ENCODE assay signal across 8 mouse cellular contexts in the genomic region with DNA sequence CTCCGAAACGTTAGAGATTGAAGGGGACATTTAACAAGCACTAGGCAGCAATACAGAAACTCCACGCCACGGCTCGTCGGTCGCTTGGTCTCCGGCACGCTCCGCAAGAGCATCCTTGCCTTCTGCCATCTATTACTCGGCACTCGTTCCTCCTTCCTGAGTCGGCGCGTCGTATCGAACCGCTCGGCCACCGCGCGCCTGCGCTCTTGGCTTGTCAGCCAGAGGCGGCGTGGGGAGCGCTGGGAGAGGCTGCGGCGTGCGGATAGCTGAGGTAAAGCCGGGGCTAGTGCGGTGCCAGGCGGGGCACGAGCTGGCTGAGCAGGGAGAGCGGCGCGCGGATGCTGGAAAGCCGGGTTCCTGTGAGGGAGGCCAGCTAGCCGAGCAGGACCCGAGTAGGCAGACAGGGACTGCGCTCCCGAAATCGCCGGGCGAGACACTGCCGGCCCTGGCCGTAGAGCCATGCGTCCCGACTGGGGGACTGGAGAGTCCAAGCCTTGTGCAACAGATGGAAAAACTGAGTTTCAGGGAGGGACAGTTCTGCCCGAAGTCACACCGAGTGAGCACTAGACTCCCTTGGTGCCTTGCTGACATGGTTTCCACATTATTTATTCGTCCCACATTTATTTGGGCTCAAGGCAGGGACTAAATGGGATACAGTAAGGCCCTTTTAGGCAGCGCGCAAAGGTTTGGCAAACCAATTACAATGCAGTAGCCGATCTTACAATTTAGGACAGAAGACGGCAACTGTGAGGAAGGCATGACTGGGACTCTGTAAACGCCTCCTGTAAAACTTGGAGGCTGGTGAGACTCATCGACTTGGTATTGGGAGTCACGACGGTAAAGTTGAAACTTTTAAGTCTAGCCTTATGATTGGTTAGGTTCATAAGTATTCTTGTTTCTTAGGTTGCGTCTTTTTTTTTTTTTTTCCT. TPM values are rescaled to one million over a fixed set of nuclear protein-coding genes. Genes with fewer than 3 reads are reported as not detected.
DNase-seq lines count a peak whose midpoint lies in the region; ATAC-seq and TF ChIP-seq lines count a peak whose summit lies in the region.

Eif2b3 (plus strand) TSS at position 197 of the 929 bp plus-strand sequence.

- under 1% methylated on average over 61 of the region's 61 CpGs for WGBS in forebrain, embryonic 16.5 days
- WGBS in lung, embryonic 15.5 days, result under 1% methylated on average over 61 of the region's 61 CpGs

- in situ Hi-C loops in ES-E14 (cut with MboI; ENCODE audit: low sequenced_read_pairs in 2 of 2, unreplicated experiment in 2 of 2), result no loop called here

- H3K27me3 ChIP-seq in forebrain, embryonic 16.5 days (replicated peaks; ENCODE audit: control insufficient read depth, insufficient read depth, low read length), result no peaks in the 10 kb centered on the region
- no peaks in the 10 kb centered on the region for H3K27me3 ChIP-seq in lung, embryonic 15.5 days

- peak within 1 kb of the TSS; percentile 77 for H3K4me2 ChIP-seq in forebrain, embryonic 16.5 days (ENCODE audit: low read length)
- peak within 1 kb of the TSS; percentile 67 for H3K4me2 ChIP-seq in lung, embryonic 15.5 days

- peak within 1 kb of the TSS; percentile 94 to 97 for H3K4me3 ChIP-seq in ES-E14 (ENCODE audit: insufficient read depth in 1 of 2, low read depth in 1 of 2, low read length in 2 of 2, poor library complexity in 1 of 2, severe bottlenecking in 1 of 2)
- H3K4me3 ChIP-seq in forebrain, embryonic 16.5 days (replicated peaks; ENCODE audit: low read length), result peak within 1 kb of the TSS; percentile 79
- H3K4me3 ChIP-seq in lung, embryonic 15.5 days, result peak within 1 kb of the TSS; percentile 73

- H3K36me3 ChIP-seq in ES-E14 (ENCODE audit: control insufficient read depth, insufficient read depth, low read length, poor library complexity, severe bottlenecking), result peaks cover 7% of the 10 kb centered on the region
- peaks cover 2% of the 10 kb centered on the region for H3K36me3 ChIP-seq in forebrain, embryonic 16.5 days (ENCODE audit: control insufficient read depth, insufficient read depth)
- peaks cover 17% of the 10 kb centered on the region; the same call in 1 of the 2 replicates for H3K36me3 ChIP-seq in lung, embryonic 15.5 days

- intact Hi-C loops in heart, postnatal 36 days (cut with DNase I), result no loop called here

- peak; percentile 91 for DNase-seq in ES-E14 (ENCODE audit: low read depth, low spot score)
- peak; percentile 88 for DNase-seq in cerebellum, adult 11-12 months
- DNase-seq in heart, postnatal 36 days, result peak; percentile 85 to 89
- DNase-seq in layer of hippocampus, adult 8-10 months (ENCODE audit: low spot score in 2 of 2), result peak; percentile 83 to 87
- DNase-seq in ovary, adult 18-20 months (ENCODE audit: low spot score), result peak; percentile 82
- peak; percentile 94 for DNase-seq in thymus, postnatal 0 days (ENCODE audit: low spot score)

- peak; percentile 99 for ATAC-seq in forebrain, embryonic 16.5 days
- ATAC-seq in lung, embryonic 15.5 days (ENCODE audit: borderline replicate concordance, extremely low read depth, low FRiP score, low TSS enrichment), result peak; percentile 96

- peak within 1 kb of the TSS; percentile 98 for H3K9ac ChIP-seq in ES-E14 (ENCODE audit: insufficient read depth, low read depth, low read length, poor library complexity, severe bottlenecking)
- peak within 1 kb of the TSS; percentile 88 for H3K9ac ChIP-seq in forebrain, embryonic 16.5 days (replicated peaks; ENCODE audit: low read depth, low read length)
- H3K9ac ChIP-seq in lung, embryonic 15.5 days, result peak within 1 kb of the TSS; percentile 76

- no peaks in the 10 kb centered on the region for H3K9me3 ChIP-seq in ES-E14 (ENCODE audit: control insufficient read depth, insufficient read depth, low read depth, low read length)
- no peaks in the 10 kb centered on the region for H3K9me3 ChIP-seq in forebrain, embryonic 16.5 days (ENCODE audit: control insufficient read depth, low read length)
- H3K9me3 ChIP-seq in lung, embryonic 15.5 days, result no peaks in the 10 kb centered on the region

- no peak within 1 kb of the TSS for H3K27ac ChIP-seq in ES-E14 (ENCODE audit: insufficient read depth, low read depth, low read length, poor library complexity, severe bottlenecking)
- peak within 1 kb of the TSS; percentile 60 for H3K27ac ChIP-seq in forebrain, embryonic 16.5 days (ENCODE audit: low read length)
- no peak within 1 kb of the TSS for H3K27ac ChIP-seq in lung, embryonic 15.5 days

- H3K4me1 ChIP-seq in ES-E14 (ENCODE audit: control insufficient read depth in 2 of 2, insufficient read depth in 2 of 2, low read length in 2 of 2, poor library complexity in 1 of 2), result peaks cover 2 to 3% of the 10 kb centered on the region in 2 experiments; a peak in 1 of 4 replicates
- H3K4me1 ChIP-seq in forebrain, embryonic 16.5 days (replicated peaks; ENCODE audit: control insufficient read depth, insufficient read depth, low read length), result peaks cover 11% of the 10 kb centered on the region
- H3K4me1 ChIP-seq in lung, embryonic 15.5 days, result peaks cover 13% of the 10 kb centered on the region

TF ChIP-seq in ES-E14, 5 proteins besides CTCF, POLR2A, EP300 and RAD21:
- TF ChIP-seq HCFC1 (IDR thresholded peaks at IDR 0.05; ENCODE audit: borderline replicate concordance, insufficient read depth, low read length), result peak; percentile 82
- no peak for TF ChIP-seq MAFK (IDR thresholded peaks at IDR 0.05; ENCODE audit: insufficient read depth, low read depth, low read length)
- TF ChIP-seq CHD2 (IDR thresholded peaks at IDR 0.05; ENCODE audit: low read depth, low read length), result no peak
- no peak for TF ChIP-seq ZNF384 (IDR thresholded peaks at IDR 0.05; ENCODE audit: low read depth, low read length)
- TF ChIP-seq ZC3H11A (IDR thresholded peaks at IDR 0.05; ENCODE audit: borderline replicate concordance, low read depth, low read length), result no peak

RNA-seq across cellular contexts. Expression of gene Eif2b3, which starts in this region (rescaled TPM):
- total RNA-seq in ES-E14 (2012; rRNA removed), result 43.7 and 55.1 TPM in 2 replicates
- polyA plus RNA-seq in forebrain, embryonic 16.5 days (2015; fragmentation: Nextera tagmentation; extraction: Ambion mirVana), result 42.1 and 42.2 TPM in 2 replicates
- total RNA-seq in heart, postnatal 36 days (2021), result 10 to 100 TPM; 15.5 to 18.9 TPM
- total RNA-seq in layer of hippocampus, adult 8-10 months (2022), result 10 to 100 TPM; 20.0 to 25.1 (median 21.3) TPM
- 34.2 and 35.6 TPM in 2 replicates for polyA plus RNA-seq in lung, embryonic 15.5 days (2015; fragmentation: Nextera tagmentation; extraction: Ambion mirVana)
- 40.9 and 42.1 TPM in 2 replicates for polyA plus RNA-seq in thymus, postnatal 0 days (2015; fragmentation: Nextera tagmentation; extraction: Ambion mirVana)
